Mouse (Mus musculus): ENCODE data around the gene Gm20830. TPM values are rescaled to one million over a fixed set of nuclear protein-coding genes. Genes with fewer than 3 reads are reported as not detected.
"Not testable (repeated sequence)": the region's sequence is repeated elsewhere in the genome, so short reads cannot be mapped to it uniquely, and the experiment has no call there.

Gene Gm20830
- not detected in 2 replicates for total RNA-seq (2014; fragmentation: Nextera tagmentation)
- not detected in 2 replicates for total RNA-seq (2017)

DNA sequence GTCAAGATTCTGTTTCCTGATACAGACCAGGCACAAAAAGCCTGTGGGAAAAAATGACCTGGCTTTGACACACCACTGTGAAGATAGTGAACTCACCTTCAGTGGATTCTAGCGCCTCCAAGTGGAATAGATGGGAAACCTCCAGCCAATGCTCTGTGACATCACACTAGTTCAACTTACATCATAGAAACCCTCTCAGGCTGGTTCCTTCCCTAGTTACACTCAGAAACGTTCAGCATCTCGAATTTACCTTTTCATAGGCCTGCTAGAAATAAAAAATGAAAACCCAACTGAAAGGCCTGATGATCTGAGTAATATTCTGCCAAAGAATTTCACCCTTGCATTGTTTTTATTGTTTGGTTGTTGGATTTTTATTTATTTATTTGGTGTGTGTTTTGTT lies at the start of gene Gm20830:
Gm20830 (minus strand) TSS at position 101 of the 400 bp plus-strand sequence.
- not testable (repeated sequence) for ATAC-seq (replicated peaks; ENCODE audit: poor library complexity, severe bottlenecking)

Other genes with a start within 250 kb of the Gm20830 start
- gene Gm21719, start 235.4 kb downstream of the Gm20830 start, total RNA-seq (2014; fragmentation: Nextera tagmentation), result not detected in 2 replicates
- not detected in 2 replicates for gene Gm21719, start 235.4 kb downstream of the Gm20830 start, total RNA-seq (2017)

Data from granulocyte monocyte progenitor cell, adult 5-6 weeks (primary cell).